In genomic region chr12:103242083-103242581, GRCm38 (mm10) we compare ENCODE assay signal across 8 mouse cellular contexts. TPM values are rescaled to one million over a fixed set of nuclear protein-coding genes. Genes with fewer than 3 reads are reported as not detected.
A peak's percentile ranks its signal among the peaks of the same experiment; 100 is the strongest.
DNase-seq lines count a peak whose midpoint lies in the region; ATAC-seq and TF ChIP-seq lines count a peak whose summit lies in the region.

TSS of gene Prima1 (minus strand) at chr12:103242150.

- H3K4me2 ChIP-seq in embryonic facial prominence, embryonic 14.5 days (ENCODE audit: low read depth, low read length) = peak within 1 kb of the TSS; percentile 94
- peak within 1 kb of the TSS; percentile 91 for H3K4me2 ChIP-seq in kidney, embryonic 14.5 days (replicated peaks; ENCODE audit: low read depth, low read length)
- H3K4me2 ChIP-seq in limb, embryonic 14.5 days (replicated peaks; ENCODE audit: low read depth, low read length, severe bottlenecking) = peak within 1 kb of the TSS; percentile 93
- peak within 1 kb of the TSS; percentile 96 for H3K4me2 ChIP-seq in midbrain, postnatal 0 days (ENCODE audit: low read depth, low read length, poor library complexity, severe bottlenecking)

- H3K9me3 ChIP-seq in embryonic facial prominence, embryonic 14.5 days (ENCODE audit: control insufficient read depth, low read length) = no peaks in the 10 kb centered on the region
- no peaks in the 10 kb centered on the region for H3K9me3 ChIP-seq in heart, embryonic 10.5 days
- H3K9me3 ChIP-seq in kidney, embryonic 14.5 days (ENCODE audit: control insufficient read depth, low read length) = no peaks in the 10 kb centered on the region
- H3K9me3 ChIP-seq in limb, embryonic 14.5 days (ENCODE audit: control insufficient read depth, low read length) = no peaks in the 10 kb centered on the region
- H3K9me3 ChIP-seq in midbrain, postnatal 0 days (ENCODE audit: low read length) = no peaks in the 10 kb centered on the region

- peak within 1 kb of the TSS; percentile 73 for H3K4me3 ChIP-seq in embryonic facial prominence, embryonic 14.5 days (ENCODE audit: low read depth, low read length)
- H3K4me3 ChIP-seq in heart, embryonic 10.5 days = peak within 1 kb of the TSS; percentile 75
- peak within 1 kb of the TSS; percentile 70 for H3K4me3 ChIP-seq in kidney, embryonic 14.5 days (ENCODE audit: low read length)
- peak within 1 kb of the TSS; percentile 77 for H3K4me3 ChIP-seq in limb, embryonic 14.5 days (replicated peaks; ENCODE audit: low read length)
- peak within 1 kb of the TSS; percentile 72 for H3K4me3 ChIP-seq in midbrain, postnatal 0 days (ENCODE audit: low read depth, low read length)

- 0 out of 2 replicates have a peak, but pooled peaks have one; percentile 16 for TF ChIP-seq POLR2A in limb, embryonic 14.5 days (IDR thresholded peaks at IDR 0.05; ENCODE audit: borderline replicate concordance, extremely low read depth, insufficient read depth, insufficient read length)

- ATAC-seq in embryonic facial prominence, embryonic 14.5 days (ENCODE audit: low read depth) = peak; percentile 91
- ATAC-seq in kidney, embryonic 14.5 days (ENCODE audit: low FRiP score, low TSS enrichment) = peak; percentile 90
- peak; percentile 84 for ATAC-seq in limb, embryonic 14.5 days (ENCODE audit: low FRiP score, low read depth)
- peak; percentile 66 for ATAC-seq in midbrain, postnatal 0 days (ENCODE audit: low FRiP score)

- H3K4me1 ChIP-seq in embryonic facial prominence, embryonic 14.5 days (ENCODE audit: control insufficient read depth, insufficient read depth, low read length) = no peaks in the 10 kb centered on the region; the same call in 1 of the 2 replicates
- peaks cover 21% of the 10 kb centered on the region for H3K4me1 ChIP-seq in heart, embryonic 10.5 days
- H3K4me1 ChIP-seq in kidney, embryonic 14.5 days (ENCODE audit: control insufficient read depth, insufficient read depth, low read length) = peaks cover 7% of the 10 kb centered on the region; the same call in 1 of the 2 replicates
- no peaks in the 10 kb centered on the region for H3K4me1 ChIP-seq in limb, embryonic 14.5 days (ENCODE audit: control insufficient read depth, insufficient read depth, low read length)
- H3K4me1 ChIP-seq in midbrain, postnatal 0 days (ENCODE audit: insufficient read depth, low read length) = no peaks in the 10 kb centered on the region; the same call in 1 of the 2 replicates

- no peaks in the 10 kb centered on the region for H3K36me3 ChIP-seq in embryonic facial prominence, embryonic 14.5 days (ENCODE audit: control insufficient read depth, insufficient read depth, low read length)
- H3K36me3 ChIP-seq in heart, embryonic 10.5 days = no peaks in the 10 kb centered on the region
- H3K36me3 ChIP-seq in kidney, embryonic 14.5 days (ENCODE audit: control insufficient read depth, insufficient read depth, low read length) = no peaks in the 10 kb centered on the region
- H3K36me3 ChIP-seq in limb, embryonic 14.5 days (ENCODE audit: control insufficient read depth, insufficient read depth, low read length) = no peaks in the 10 kb centered on the region
- H3K36me3 ChIP-seq in midbrain, postnatal 0 days (ENCODE audit: insufficient read depth, low read length) = no peaks in the 10 kb centered on the region

- 0 out of 2 replicates have a peak, but pooled peaks have one; percentile 2 for TF ChIP-seq CTCF in midbrain, postnatal 0 days (IDR thresholded peaks at IDR 0.05)

- peak within 1 kb of the TSS; percentile 71 for H3K27ac ChIP-seq in embryonic facial prominence, embryonic 14.5 days (replicated peaks; ENCODE audit: low read depth, low read length)
- peak within 1 kb of the TSS; percentile 91 for H3K27ac ChIP-seq in heart, embryonic 10.5 days
- H3K27ac ChIP-seq in kidney, embryonic 14.5 days (ENCODE audit: low read depth, low read length) = peak within 1 kb of the TSS; percentile 77
- peak within 1 kb of the TSS; percentile 65 for H3K27ac ChIP-seq in limb, embryonic 14.5 days (replicated peaks; ENCODE audit: low read depth, low read length)
- H3K27ac ChIP-seq in midbrain, postnatal 0 days (ENCODE audit: low read depth, low read length) = peak within 1 kb of the TSS; percentile 47; the same call in 1 of the 2 replicates

- H3K9ac ChIP-seq in embryonic facial prominence, embryonic 14.5 days (ENCODE audit: low read depth, low read length) = peak within 1 kb of the TSS; percentile 79
- H3K9ac ChIP-seq in kidney, embryonic 14.5 days (ENCODE audit: low read depth, low read length) = peak within 1 kb of the TSS; percentile 73
- peak within 1 kb of the TSS; percentile 79 for H3K9ac ChIP-seq in limb, embryonic 14.5 days (ENCODE audit: low read depth, low read length, severe bottlenecking)
- peak within 1 kb of the TSS; percentile 67 for H3K9ac ChIP-seq in midbrain, postnatal 0 days (replicated peaks; ENCODE audit: low read length, poor library complexity, severe bottlenecking)

- peaks cover 16% of the 10 kb centered on the region; the same call in 1 of the 2 replicates for H3K27me3 ChIP-seq in embryonic facial prominence, embryonic 14.5 days (replicated peaks; ENCODE audit: control insufficient read depth, insufficient read depth, low read length)
- peaks cover 72% of the 10 kb centered on the region for H3K27me3 ChIP-seq in heart, embryonic 10.5 days (ENCODE audit: insufficient read depth, poor library complexity, severe bottlenecking)
- H3K27me3 ChIP-seq in kidney, embryonic 14.5 days (ENCODE audit: control insufficient read depth, insufficient read depth, low read length) = peaks cover 12% of the 10 kb centered on the region
- peaks cover 28% of the 10 kb centered on the region; the same call in 1 of the 2 replicates for H3K27me3 ChIP-seq in limb, embryonic 14.5 days (ENCODE audit: control insufficient read depth, insufficient read depth, low read length)
- no peaks in the 10 kb centered on the region for H3K27me3 ChIP-seq in midbrain, postnatal 0 days (ENCODE audit: insufficient read depth, low read length)

- 0% methylated on average over 37 of the region's 54 CpGs for WGBS in embryonic facial prominence, embryonic 14.5 days
- under 1% methylated on average over 54 of the region's 54 CpGs for WGBS in heart, embryonic 10.5 days
- under 1% methylated on average over 48 of the region's 54 CpGs for WGBS in kidney, embryonic 14.5 days
- under 1% methylated on average over 22 of the region's 54 CpGs for WGBS in limb, embryonic 14.5 days
- WGBS in midbrain, postnatal 0 days = 1% methylated on average over 31 of the region's 54 CpGs

- DNase-seq in brain, adult 2 months (ENCODE audit: low read depth, low spot score) = peak; percentile 82
- DNase-seq in embryonic facial prominence, embryonic 14.5 days (ENCODE audit: low spot score) = peak; percentile 92
- peak; percentile 91 for DNase-seq in heart, embryonic 10.5 days (ENCODE audit: low spot score)
- peak; percentile 70 for DNase-seq in limb, embryonic 14.5 days (ENCODE audit: low spot score)
- peak; percentile 69 for DNase-seq in midbrain, postnatal 0 days (ENCODE audit: low spot score)
- peak; percentile 82 for DNase-seq in testis, postnatal 10 days (ENCODE audit: low spot score)
- DNase-seq in spleen, postnatal 36 days (ENCODE audit: low spot score in 2 of 2) = no peak

RNA-seq across cellular contexts. Expression of gene Prima1, which starts in this region (rescaled TPM):
- polyA plus RNA-seq in embryonic facial prominence, embryonic 14.5 days (2014; fragmentation: Nextera tagmentation; extraction: Ambion mirVana) = 0.57 and 1.9 TPM in 2 replicates
- 0.32 and 0.60 TPM in 2 replicates for polyA plus RNA-seq in heart, embryonic 10.5 days (2016; fragmentation: Nextera tagmentation; extraction: Ambion mirVana)
- 0.21 and 0.49 TPM in 2 replicates for polyA plus RNA-seq in kidney, embryonic 14.5 days (2014; fragmentation: Nextera tagmentation; extraction: Ambion mirVana)
- 1.5 and 1.6 TPM in 2 replicates for polyA plus RNA-seq in limb, embryonic 14.5 days (2012; rRNA removed)
- 0.48 and 0.53 TPM in 2 replicates for polyA plus RNA-seq in limb, embryonic 14.5 days (2014; fragmentation: Nextera tagmentation; extraction: Ambion mirVana)
- total RNA-seq in midbrain, postnatal 0 days (2014; rRNA removed) = 0.44 and 2.3 TPM in 2 replicates
- 0.46 and 1.2 TPM in 2 replicates for polyA plus RNA-seq in midbrain, postnatal 0 days (2015; fragmentation: Nextera tagmentation; extraction: Ambion mirVana)

Comparison
In these comparisons a context has a peak if more than half of its experiments do, and no peak if none do; other contexts are left out.
1. Peak in DNase-seq, H3K4me3 ChIP-seq and H3K27ac ChIP-seq in heart, embryonic 10.5 days; RNA of the gene not detected or under 1 TPM.
2. Peak in ATAC-seq, H3K4me3 ChIP-seq, H3K27ac ChIP-seq, H3K9ac ChIP-seq and H3K4me2 ChIP-seq in kidney, embryonic 14.5 days; RNA of the gene not detected or under 1 TPM.
3. DNase-seq: peak in brain, adult 2 months (single experiment), embryonic facial prominence, embryonic 14.5 days (single experiment), limb, embryonic 14.5 days (single experiment), midbrain, postnatal 0 days (single experiment) and testis, postnatal 10 days (single experiment); none in spleen, postnatal 36 days (0 of 2).
4. Peak in every context shown above with its lines, with median percentiles within 50 percentile points of each other: ATAC-seq, H3K27ac ChIP-seq, H3K4me2 ChIP-seq, H3K4me3 ChIP-seq and H3K9ac ChIP-seq.